8 mouse cellular contexts compared by ENCODE assay signal in genomic region chr17:25893975-25894617, GRCm38 (mm10). TPM values are rescaled to one million over a fixed set of nuclear protein-coding genes. Genes with fewer than 3 reads are reported as not detected.
DNase-seq lines count a peak whose midpoint lies in the region; ATAC-seq and TF ChIP-seq lines count a peak whose summit lies in the region.

No protein-coding gene starts in this region.

- peak; percentile 85 for ATAC-seq in CD4-positive, CD25-positive, alpha-beta regulatory T cell, adult 4 months
- peak; percentile 51 for ATAC-seq in Patski
- ATAC-seq in kidney, embryonic 15.5 days (replicated peaks; ENCODE audit: low FRiP score) = peak; percentile 76
- peak; percentile 64; the same call in 1 of the 2 replicates for ATAC-seq in lung, embryonic 15.5 days (ENCODE audit: borderline replicate concordance, extremely low read depth, low FRiP score, low TSS enrichment)
- peak; percentile 92 for ATAC-seq in neutrophil, adult 5-6 weeks (ENCODE audit: extremely low read depth, insufficient number of reproducible peaks, low FRiP score, poor library complexity, severe bottlenecking)

- DNase-seq in Patski (ENCODE audit: low read depth, low spot score) = no peak
- DNase-seq in cerebellum, postnatal 4 days (ENCODE audit: low spot score in 2 of 2) = peak; percentile 57 to 74
- DNase-seq in heart, adult 9 months (ENCODE audit: low spot score in 2 of 2) = peak; percentile 55 to 58
- DNase-seq in thymus, postnatal 25 days = peak; percentile 72

- TF ChIP-seq CTCF in Patski (IDR thresholded peaks at IDR 0.05) = peak; percentile 98

- H3K9ac ChIP-seq in kidney, embryonic 15.5 days = no peak overlapping the region
- H3K9ac ChIP-seq in lung, embryonic 15.5 days = no peak overlapping the region

- no peak overlapping the region for H3K4me3 ChIP-seq in kidney, embryonic 15.5 days (replicated peaks)
- no peak overlapping the region for H3K4me3 ChIP-seq in lung, embryonic 15.5 days

- H3K27me3 ChIP-seq in Patski = no peaks in the 10 kb centered on the region
- H3K27me3 ChIP-seq in kidney, embryonic 15.5 days = no peaks in the 10 kb centered on the region
- H3K27me3 ChIP-seq in lung, embryonic 15.5 days = no peaks in the 10 kb centered on the region

- POLR2A ChIA-PET in Patski (lab: Charles Lee) = interaction anchor here (1.2 kb wide), 1 partner anchor 12 kb away, joined by 3 read pairs; no protein-coding TSS in a partner anchor

- H3K9me3 ChIP-seq in kidney, embryonic 15.5 days (replicated peaks) = no peaks in the 10 kb centered on the region
- H3K9me3 ChIP-seq in lung, embryonic 15.5 days = no peaks in the 10 kb centered on the region

- in situ Hi-C loops in Patski (cut with MboI; ENCODE audit: low pct_unique_long_range_greater_than_20kb) = loop anchor here (5.0 kb wide), 1 partner anchor 118 kb away; no protein-coding TSS in a partner anchor

- WGBS in kidney, embryonic 15.5 days = 39% methylated on average over 2 of the region's 2 CpGs
- WGBS in lung, embryonic 15.5 days = 30% methylated on average over 2 of the region's 2 CpGs

- CTCF ChIA-PET in Patski (lab: Charles Lee) = interaction anchor here (0.7 to 3.3 kb wide), 18 partner anchors 8 to 210 kb away, joined by 3 to 24 read pairs (median 5); partner anchors contain the start of genes Nhlrc4 and Pigq

- no peak overlapping the region for H3K4me2 ChIP-seq in kidney, embryonic 15.5 days
- H3K4me2 ChIP-seq in lung, embryonic 15.5 days = no peak overlapping the region

- peak overlapping the region; percentile 46; the same call in 1 of the 2 replicates for H3K27ac ChIP-seq in kidney, embryonic 15.5 days
- no peak overlapping the region for H3K27ac ChIP-seq in lung, embryonic 15.5 days

- peaks cover 20% of the 10 kb centered on the region for H3K4me1 ChIP-seq in kidney, embryonic 15.5 days
- no peaks in the 10 kb centered on the region for H3K4me1 ChIP-seq in lung, embryonic 15.5 days

- peaks cover 21% of the 10 kb centered on the region for H3K36me3 ChIP-seq in kidney, embryonic 15.5 days
- peaks cover 8% of the 10 kb centered on the region; the same call in 1 of the 2 replicates for H3K36me3 ChIP-seq in lung, embryonic 15.5 days

RNA-seq across cellular contexts. Expression of gene Wfikkn1, which starts 13.4 kb away (rescaled TPM):
- 1 to 10 TPM in 1 of 2 experiments, under 1 TPM in 1; 0.94 to 1.3 TPM for polyA plus RNA-seq in CD4-positive, CD25-positive, alpha-beta regulatory T cell, adult 4 months (2017; shearing (Covaris generic))
- 0.35 TPM for polyA plus RNA-seq in Patski (2021)
- polyA plus RNA-seq in kidney, embryonic 15.5 days (2015; fragmentation: Nextera tagmentation; extraction: Ambion mirVana) = 0.49 and 0.56 TPM in 2 replicates
- polyA plus RNA-seq in lung, embryonic 15.5 days (2015; fragmentation: Nextera tagmentation; extraction: Ambion mirVana) = 0.35 and 0.40 TPM in 2 replicates
- total RNA-seq in neutrophil, adult 5-6 weeks (2017) = 2.0 and 3.0 TPM in 2 replicates

RNA-seq across cellular contexts. Expression of gene Mettl26, which starts 19.2 kb away (rescaled TPM):
- polyA plus RNA-seq in CD4-positive, CD25-positive, alpha-beta regulatory T cell, adult 4 months (2017; shearing (Covaris generic)) = 100 to 1,000 TPM in 1 of 2 experiments, 10 to 100 TPM in 1; 82.7 to 124 TPM
- 81.4 TPM for polyA plus RNA-seq in Patski (2021)
- polyA plus RNA-seq in kidney, embryonic 15.5 days (2015; fragmentation: Nextera tagmentation; extraction: Ambion mirVana) = 78.7 and 81.5 TPM in 2 replicates
- 51.4 and 53.5 TPM in 2 replicates for polyA plus RNA-seq in lung, embryonic 15.5 days (2015; fragmentation: Nextera tagmentation; extraction: Ambion mirVana)
- total RNA-seq in neutrophil, adult 5-6 weeks (2017) = 5.8 and 7.1 TPM in 2 replicates

RNA-seq across cellular contexts. Expression of gene Rab40c, which starts 25.4 kb away (rescaled TPM):
- 1 to 10 TPM; 6.6 to 7.3 TPM for polyA plus RNA-seq in CD4-positive, CD25-positive, alpha-beta regulatory T cell, adult 4 months (2017; shearing (Covaris generic))
- polyA plus RNA-seq in Patski (2021) = 20.2 TPM
- 27.8 and 30.9 TPM in 2 replicates for polyA plus RNA-seq in kidney, embryonic 15.5 days (2015; fragmentation: Nextera tagmentation; extraction: Ambion mirVana)
- polyA plus RNA-seq in lung, embryonic 15.5 days (2015; fragmentation: Nextera tagmentation; extraction: Ambion mirVana) = 25.6 and 27.4 TPM in 2 replicates
- 6.5 and 7.8 TPM in 2 replicates for total RNA-seq in neutrophil, adult 5-6 weeks (2017)

RNA-seq across cellular contexts. Expression of gene Mcrip2, which starts 25.5 kb away (rescaled TPM):
- polyA plus RNA-seq in CD4-positive, CD25-positive, alpha-beta regulatory T cell, adult 4 months (2017; shearing (Covaris generic)) = 1 to 10 TPM; 2.7 to 5.5 TPM
- 57.8 TPM for polyA plus RNA-seq in Patski (2021)
- 54.9 and 55.1 TPM in 2 replicates for polyA plus RNA-seq in kidney, embryonic 15.5 days (2015; fragmentation: Nextera tagmentation; extraction: Ambion mirVana)
- polyA plus RNA-seq in lung, embryonic 15.5 days (2015; fragmentation: Nextera tagmentation; extraction: Ambion mirVana) = 18.1 and 21.7 TPM in 2 replicates
- 1.2 TPM in 1 of 2 replicates, not detected in the other for total RNA-seq in neutrophil, adult 5-6 weeks (2017)

RNA-seq across cellular contexts. Expression of gene Wdr90, which starts 32.8 kb away (rescaled TPM):
- 1 to 10 TPM; 3.4 to 6.8 TPM for polyA plus RNA-seq in CD4-positive, CD25-positive, alpha-beta regulatory T cell, adult 4 months (2017; shearing (Covaris generic))
- 27.7 TPM for polyA plus RNA-seq in Patski (2021)
- 31.2 and 35.6 TPM in 2 replicates for polyA plus RNA-seq in kidney, embryonic 15.5 days (2015; fragmentation: Nextera tagmentation; extraction: Ambion mirVana)
- 32.2 and 32.8 TPM in 2 replicates for polyA plus RNA-seq in lung, embryonic 15.5 days (2015; fragmentation: Nextera tagmentation; extraction: Ambion mirVana)
- 7.4 and 8.4 TPM in 2 replicates for total RNA-seq in neutrophil, adult 5-6 weeks (2017)
